Mouse (Mus musculus) spleen, postnatal 14 days (tissue): ENCODE measurements around the gene Zscan5b.
A peak's percentile ranks its signal among the peaks of the same experiment; 100 is the strongest.
"Not testable (repeated sequence)": the region's sequence is repeated elsewhere in the genome, so short reads cannot be mapped to it uniquely, and the experiment has no call there.

Source experiments
- DNase-seq, 2 experiments: peaks; one replicate each; pipeline ENCODE4 v3.0.0; 2021 to 2022; ENCODE audit warnings: low spot score in 2 of 2

Zscan5b gene

GRCm38 (mm10) chr7:6244361-6245292 is 22.5 kb downstream of the Zscan5b start:
- no peak for DNase-seq

- DNase-seq: no peak
Measured at GRCm38 (mm10) chr7:6252410-6252809, 30.3 kb downstream of the Zscan5b start, which contains the start of gene Epp13. Gene Epp13, plus strand, starts transcription at chr7:6252710.

- no peak for DNase-seq
Measured at GRCm38 (mm10) chr7:6254451-6254850, 32.4 kb downstream of the Zscan5b start.

DNA sequence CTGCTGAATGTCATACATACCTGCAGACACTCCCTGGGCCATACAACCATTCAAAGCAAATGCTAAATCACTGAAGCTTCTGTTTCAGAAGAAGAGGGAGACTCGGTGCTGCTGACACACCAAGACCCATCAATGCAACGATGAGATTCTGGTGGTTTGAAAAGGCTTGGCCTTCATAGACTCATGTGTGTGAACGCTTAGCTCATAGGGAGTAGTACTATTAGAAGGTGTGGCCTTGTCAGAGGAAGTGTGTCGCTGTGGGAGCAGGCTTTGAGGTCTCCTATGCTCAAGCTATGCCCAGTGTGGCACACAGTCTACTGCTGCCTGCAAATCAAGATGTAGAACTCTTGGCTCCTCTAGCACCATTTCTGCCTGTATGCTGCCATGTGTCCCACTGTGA is 35.3 kb downstream of the Zscan5b start:
- no peak for DNase-seq

- no peak for DNase-seq
Measured at GRCm38 (mm10) chr7:6258232-6259220, 36.4 kb downstream of the Zscan5b start.

DNA sequence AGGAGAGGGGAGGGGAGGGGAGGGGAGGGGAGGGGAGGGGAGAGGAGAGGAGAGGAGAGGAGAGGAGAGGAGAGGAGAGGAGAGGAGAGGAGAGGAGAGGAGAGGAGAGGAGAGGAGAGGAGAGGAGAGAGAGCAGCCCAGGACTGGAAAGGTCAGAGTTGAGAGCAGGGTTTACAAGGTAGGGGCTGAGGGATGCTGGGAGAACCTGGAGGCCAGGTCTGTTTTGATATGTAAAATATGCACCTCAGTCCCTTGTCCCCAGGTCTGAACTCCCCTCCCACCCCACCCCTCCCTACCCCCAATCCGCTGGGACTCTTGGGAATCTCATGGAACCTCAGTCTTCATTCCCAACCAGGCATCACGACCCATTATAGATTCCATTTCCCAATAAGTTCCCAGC is 37.9 kb downstream of the Zscan5b start:
- not testable (repeated sequence) for DNase-seq

DNA sequence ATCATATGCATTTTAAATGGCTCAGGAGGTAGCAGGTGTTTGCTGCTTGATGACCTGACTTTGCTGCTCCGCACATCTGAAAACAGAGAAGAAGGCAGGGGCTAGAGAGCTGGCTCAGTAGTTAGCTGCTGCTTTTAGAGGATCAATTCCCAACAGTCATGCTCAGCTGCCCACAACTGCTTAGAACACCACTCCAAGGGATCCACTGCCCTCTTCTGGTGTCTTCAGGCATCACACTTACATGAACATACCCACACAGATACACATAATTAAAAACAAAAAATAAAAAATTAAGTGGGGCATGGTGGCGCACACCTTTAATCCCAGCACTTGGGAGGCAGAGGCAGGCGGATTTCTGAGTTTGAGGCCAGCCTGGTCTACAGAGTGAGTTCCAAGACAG is 40.0 kb downstream of the Zscan5b start:
- no peak for DNase-seq

DNA sequence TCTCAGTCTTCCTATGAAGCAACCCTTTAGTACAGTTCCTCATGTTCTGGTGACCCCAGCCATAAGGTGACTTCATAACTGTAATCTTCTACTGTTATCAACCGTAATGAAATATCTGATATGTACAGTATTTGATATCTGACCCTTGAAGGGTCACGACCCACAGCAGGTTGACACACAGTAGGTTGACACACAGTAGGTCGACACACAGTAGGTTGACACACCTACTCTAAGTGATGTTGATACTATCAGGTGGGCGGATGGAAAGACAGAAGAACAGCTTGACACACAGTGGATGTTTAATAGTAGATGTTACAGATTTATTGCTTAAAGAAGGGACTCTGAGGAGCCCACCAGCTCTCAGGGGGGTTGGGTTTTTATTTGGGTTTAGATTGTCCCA is 40.9 kb downstream of the Zscan5b start:
- no peak for DNase-seq

GRCm38 (mm10) chr7:6265695-6266094 is 43.6 kb downstream of the Zscan5b start:
- peak in 1 of 2 experiments; percentile 31 for DNase-seq

- no peak for DNase-seq
Measured at GRCm38 (mm10) chr7:6277906-6278305, 55.8 kb downstream of the Zscan5b start.

GRCm38 (mm10) chr7:6282749-6283148 is 60.7 kb downstream of the Zscan5b start:
- peak; percentile 41 to 74 for DNase-seq

DNA sequence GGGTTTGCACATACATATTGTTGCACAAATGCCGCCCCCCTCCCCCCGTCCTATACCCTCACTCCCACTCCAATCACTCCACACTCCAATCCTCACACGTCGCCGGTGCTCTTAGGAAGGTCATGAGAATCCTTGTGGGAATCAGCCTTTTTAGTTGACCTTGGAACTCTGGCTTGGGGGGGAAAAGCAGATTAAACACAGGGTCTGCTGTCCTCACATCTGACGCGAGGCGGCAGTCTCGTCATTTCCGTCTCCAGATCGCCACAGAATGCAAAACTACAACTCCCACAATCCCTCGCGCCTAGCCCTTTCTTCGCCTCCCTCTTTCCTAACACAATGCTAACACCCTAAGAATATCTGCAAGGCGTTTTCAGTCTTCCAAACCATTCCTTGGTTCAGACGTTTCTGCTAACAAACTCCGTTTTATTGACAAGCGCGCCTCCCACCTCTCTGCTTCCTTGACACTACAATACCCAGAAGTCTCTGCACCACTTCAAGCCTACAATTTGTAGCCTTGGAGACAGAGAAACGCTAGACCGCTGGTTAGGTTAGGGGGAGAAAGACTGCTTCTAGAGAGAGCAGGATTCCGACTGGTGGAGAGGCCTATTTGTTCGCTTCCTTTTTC is 61.5 kb downstream of the Zscan5b start:
- peak; percentile 33 to 63 for DNase-seq

DNA sequence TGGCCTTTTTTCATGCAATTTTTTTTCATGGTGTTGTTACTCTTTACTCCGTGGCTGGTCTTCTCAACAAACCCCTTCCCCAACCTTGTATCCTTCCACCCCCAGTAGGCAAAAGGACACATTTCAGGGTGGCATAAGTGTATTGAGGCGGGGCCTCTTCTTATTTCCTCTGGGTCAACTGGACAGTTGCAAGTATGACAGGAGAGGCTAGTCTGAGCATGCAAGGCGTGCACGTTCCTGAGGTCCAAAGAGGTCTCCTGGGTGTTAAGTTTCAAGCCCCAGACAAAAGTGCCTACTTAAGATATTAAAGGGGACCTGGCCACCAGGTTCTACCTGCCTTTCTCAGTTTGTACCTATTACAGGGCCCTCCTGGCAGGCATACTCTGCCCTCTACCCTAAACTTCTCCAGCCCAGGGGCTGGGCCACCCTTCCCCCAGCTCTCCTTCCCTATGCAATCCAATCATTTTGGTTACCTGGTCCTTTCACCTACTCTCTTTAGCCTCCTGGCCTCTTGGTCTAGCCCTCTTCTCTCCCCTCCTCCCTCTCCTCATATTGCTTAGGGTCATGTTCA is 62.4 kb downstream of the Zscan5b start:
- DNase-seq: no peak

- DNase-seq: no peak
Measured at GRCm38 (mm10) chr7:6285366-6285765, 63.3 kb downstream of the Zscan5b start.

DNA sequence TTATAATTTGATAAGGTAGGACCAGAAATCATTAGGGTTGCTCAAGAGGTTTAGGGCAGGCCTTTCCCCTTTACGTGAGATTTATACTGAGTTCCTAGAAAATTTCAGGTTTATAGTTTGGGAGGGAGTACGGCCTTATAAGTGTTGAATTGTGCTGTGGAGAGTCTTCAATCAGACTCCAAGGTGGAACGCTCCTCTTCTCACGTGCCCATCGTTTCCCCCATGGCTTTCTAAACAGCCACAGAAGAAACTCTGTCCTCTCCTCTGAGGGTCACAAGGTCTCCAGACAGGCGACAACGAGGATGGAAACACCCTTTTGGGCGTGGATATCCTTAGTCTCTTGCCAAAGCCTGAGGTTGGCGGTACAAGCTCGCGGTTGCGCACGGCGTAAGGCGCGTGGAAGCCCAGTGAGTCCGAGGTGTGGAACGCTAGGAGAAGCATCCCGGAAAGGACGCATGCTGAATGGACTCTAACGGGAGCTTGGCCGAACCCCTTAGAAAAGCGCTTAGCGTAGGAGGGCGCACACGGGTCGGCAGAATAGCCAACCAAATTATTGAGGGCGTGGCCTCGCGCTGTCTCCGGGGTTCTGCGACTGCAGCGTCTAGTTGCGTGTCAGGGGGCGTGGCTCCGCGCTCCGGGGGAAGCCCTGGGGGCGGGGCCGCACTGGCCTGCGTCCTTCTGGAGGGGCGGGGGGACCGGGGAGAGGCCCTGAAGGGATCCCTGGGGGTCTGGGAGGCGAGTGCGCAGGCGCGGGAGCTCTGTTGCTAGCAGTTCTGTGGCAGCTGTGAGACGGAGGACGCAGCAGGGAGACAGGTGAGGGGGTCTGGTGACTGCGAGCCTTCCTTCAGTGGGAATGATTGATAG is 64.0 kb downstream of the Zscan5b start, which contains the start of gene Zfp667:
Zfp667 (plus strand) TSS at position 738 of the 864 bp plus-strand sequence.
- DNase-seq: peak; percentile 92 to 95

DNA sequence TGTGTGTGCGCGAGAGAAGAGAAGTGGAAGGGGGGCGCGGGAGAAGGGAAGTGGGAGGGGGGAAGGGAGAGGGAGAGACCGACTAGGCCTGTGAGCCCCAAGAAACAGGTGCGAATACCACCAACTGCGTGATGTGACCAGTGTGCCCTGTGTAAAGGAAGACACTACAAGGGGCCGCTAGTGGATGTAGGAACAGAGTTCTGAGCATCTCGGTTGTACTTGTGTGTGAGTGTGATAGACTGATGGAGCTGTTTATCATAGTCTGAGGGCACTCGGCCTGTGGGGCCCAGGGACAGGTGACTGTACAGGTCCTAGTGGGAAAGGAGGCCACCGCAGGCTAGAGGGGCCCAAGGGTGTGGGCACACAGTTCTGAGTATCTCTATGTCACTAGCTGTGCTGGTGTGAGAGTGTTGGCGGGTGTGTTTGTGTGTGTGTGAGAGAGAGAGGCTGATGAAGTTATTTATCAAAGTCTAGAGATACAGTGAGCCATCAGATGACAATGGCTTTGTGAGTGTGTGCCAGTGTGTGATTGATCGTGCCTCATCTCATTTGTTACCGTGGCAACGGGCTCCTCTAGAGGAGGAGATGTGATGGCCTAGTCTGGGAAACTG is 64.9 kb downstream of the Zscan5b start:
- DNase-seq: no peak
